Mouse (Mus musculus) limb, embryonic 11.5 days (tissue): ENCODE results near the gene Vsnl1. TPM values are rescaled to one million over a fixed set of nuclear protein-coding genes. Genes with fewer than 3 reads are reported as not detected.

Experiments
- ATAC-seq: fragments of 200-750 bp; cut with Nextera tagmentation; 2 replicates; pipeline ENCODE4 v1.8.0; 2017; ENCODE audit warnings: low read depth; ENCODE audit not compliant: insufficient number of reproducible peaks, low FRiP score, low TSS enrichment
- DNase-seq: peaks from one replicate; pipeline ENCODE4 v3.0.0-alpha.2; 2015; ENCODE audit warnings: low spot score
- H3K27ac ChIP-seq: fragments of 300-500 bp; sonication (generic); replicated peaks from 2 replicates; pipeline ENCODE4 v1.5.1; 2014; ENCODE audit warnings: low read depth, mild to moderate bottlenecking, low read length
- H3K27me3 ChIP-seq: fragments of 300-500 bp; sonication (generic); 2 replicates; pipeline ENCODE4 v1.6.1; 2014; ENCODE audit warnings: mild to moderate bottlenecking, low read length, mixed read lengths; ENCODE audit not compliant: control insufficient read depth, insufficient read depth
- H3K36me3 ChIP-seq: fragments of 300-500 bp; sonication (generic); 2 replicates; pipeline ENCODE4 v1.6.1; 2014; ENCODE audit warnings: mild to moderate bottlenecking, low read length, moderate library complexity, mixed read lengths; ENCODE audit not compliant: control insufficient read depth, insufficient read depth
- H3K4me1 ChIP-seq: fragments of 300-500 bp; sonication (generic); 2 replicates; pipeline ENCODE4 v1.6.1; 2014; ENCODE audit warnings: low read length, mixed read lengths; ENCODE audit not compliant: control insufficient read depth, insufficient read depth
- H3K4me2 ChIP-seq: fragments of 300-500 bp; sonication (generic); 2 replicates; pipeline ENCODE4 v1.6.1; 2014; ENCODE audit warnings: low read depth, mild to moderate bottlenecking, moderate library complexity; ENCODE audit not compliant: severe bottlenecking
- H3K4me3 ChIP-seq: fragments of 300-500 bp; sonication (generic); 2 replicates; pipeline ENCODE4 v1.5.1; 2014; ENCODE audit warnings: low read depth, low read length
- H3K9ac ChIP-seq: fragments of 300-500 bp; sonication (generic); 2 replicates; pipeline ENCODE4 v1.6.1; 2014; ENCODE audit warnings: mild to moderate bottlenecking, low read length
- H3K9me3 ChIP-seq: fragments of 300-500 bp; sonication (generic); 2 replicates; pipeline ENCODE4 v1.6.1; 2016; ENCODE audit warnings: low read length; ENCODE audit not compliant: control insufficient read depth
- WGBS: fragments of 180-500 bp; shearing (Covaris S2); extraction: QIAGEN DNeasy Blood & Tissue Kit; methylation state at CpG from one replicate; pipeline ENCODE4 v1.1.7; 2014; 5-methylcytosine and 5-hydroxymethylcytosine counted together
- polyA plus RNA-seq: library from polyadenylated mRNA; unstranded; fragments of >200 nt; fragmentation: Nextera tagmentation; extraction: Ambion mirVana; gene quantifications from 2 replicates; pipeline ENCODE4 v1.2.1, GENCODE M21; 2014

The Vsnl1 gene
- polyA plus RNA-seq, 1 experiment from 2014 or later: 0.28 TPM

GRCm38 (mm10) chr12:11326483-11326882 is 109.9 kb downstream of the Vsnl1 start:
- no peaks in the 10 kb centered on the region for H3K36me3 ChIP-seq
- H3K4me2 ChIP-seq: no peak overlapping the region
- WGBS: 94% methylated on average over 3 of the region's 3 CpGs
- H3K4me1 ChIP-seq: no peaks in the 10 kb centered on the region
- no peaks in the 10 kb centered on the region for H3K9me3 ChIP-seq
- no peak overlapping the region for H3K4me3 ChIP-seq
- no peak for DNase-seq
- no peak overlapping the region for H3K27ac ChIP-seq
- H3K9ac ChIP-seq: no peak overlapping the region
- H3K27me3 ChIP-seq: no peaks in the 10 kb centered on the region
- ATAC-seq: no peak

- H3K9me3 ChIP-seq: no peaks in the 10 kb centered on the region
- no peaks in the 10 kb centered on the region for H3K36me3 ChIP-seq
- no peak overlapping the region for H3K9ac ChIP-seq
- H3K4me1 ChIP-seq: no peaks in the 10 kb centered on the region
- DNase-seq (no peak), ATAC-seq (no peak)
- H3K27ac ChIP-seq: no peak overlapping the region
- no peak overlapping the region for H3K4me3 ChIP-seq
- no peak overlapping the region for H3K4me2 ChIP-seq
- H3K27me3 ChIP-seq: no peaks in the 10 kb centered on the region
- 57% methylated on average over 4 of the region's 4 CpGs for WGBS
Measured at GRCm38 (mm10) chr12:11324480-11324879, 111.9 kb downstream of the Vsnl1 start.

GRCm38 (mm10) chr12:11317671-11318070 is 118.7 kb downstream of the Vsnl1 start:
- ATAC-seq: no peak
- whole genome bisulfite sequencing: 78% methylated on average over 6 of the region's 6 CpGs
- Histone ChIP-seq H3K9me3 (no peaks in the 10 kb centered on the region), H3K36me3 (peaks cover 8% of the 10 kb centered on the region), H3K4me2 (no peak overlapping the region), H3K4me1 (no peaks in the 10 kb centered on the region), H3K4me3 (no peak overlapping the region), H3K9ac (no peak overlapping the region), H3K27ac (no peak overlapping the region), H3K27me3 (no peaks in the 10 kb centered on the region)
- DNase-seq: no peak

- DNase-seq (no peak), ATAC-seq (no peak)
- WGBS: 85% methylated on average over 1 of the region's 1 CpGs
- H3K27ac ChIP-seq: no peak overlapping the region
- H3K36me3 ChIP-seq: peaks cover 8% of the 10 kb centered on the region
- no peak overlapping the region for H3K4me3 ChIP-seq
- H3K9me3 ChIP-seq: no peaks in the 10 kb centered on the region
- no peak overlapping the region for H3K9ac ChIP-seq
- no peaks in the 10 kb centered on the region for H3K27me3 ChIP-seq
- H3K4me2 ChIP-seq: no peak overlapping the region
- no peaks in the 10 kb centered on the region for H3K4me1 ChIP-seq
Measured at GRCm38 (mm10) chr12:11313840-11314239, 122.6 kb downstream of the Vsnl1 start.

GRCm38 (mm10) chr12:11311106-11311505 is 125.3 kb downstream of the Vsnl1 start:
- no peak for DNase-seq
- Histone ChIP-seq H3K9me3 (no peaks in the 10 kb centered on the region), H3K9ac (no peak overlapping the region), H3K4me2 (no peak overlapping the region), H3K27ac (no peak overlapping the region), H3K4me1 (no peaks in the 10 kb centered on the region), H3K27me3 (no peaks in the 10 kb centered on the region), H3K36me3 (peaks cover 7% of the 10 kb centered on the region), H3K4me3 (no peak overlapping the region)
- WGBS: 94% methylated on average over 2 of the region's 2 CpGs
- no peak for ATAC-seq

GRCm38 (mm10) chr12:11306753-11307645 is 129.4 kb downstream of the Vsnl1 start:
- Histone ChIP-seq H3K4me3 (no peak overlapping the region), H3K9ac (no peak overlapping the region), H3K27me3 (no peaks in the 10 kb centered on the region), H3K36me3 (peaks cover 8% of the 10 kb centered on the region; the same call in 1 of the 2 replicates), H3K9me3 (no peaks in the 10 kb centered on the region), H3K27ac (no peak overlapping the region), H3K4me2 (no peak overlapping the region), H3K4me1 (no peaks in the 10 kb centered on the region)
- 92% methylated on average over 8 of the region's 8 CpGs for WGBS
- ATAC-seq: no peak
- no peak for DNase-seq

- no peaks in the 10 kb centered on the region for H3K9me3 ChIP-seq
- H3K27me3 ChIP-seq: no peaks in the 10 kb centered on the region
- DNase-seq (no peak), ATAC-seq (no peak)
- H3K4me2 ChIP-seq: no peak overlapping the region
- H3K4me1 ChIP-seq: no peaks in the 10 kb centered on the region
- H3K9ac ChIP-seq: no peak overlapping the region
- H3K36me3 ChIP-seq: peaks cover 8% of the 10 kb centered on the region; the same call in 1 of the 2 replicates
- H3K27ac ChIP-seq: no peak overlapping the region
- 84% methylated on average over 1 of the region's 1 CpGs for WGBS
- no peak overlapping the region for H3K4me3 ChIP-seq
Measured at GRCm38 (mm10) chr12:11300858-11301257, 135.6 kb downstream of the Vsnl1 start.

GRCm38 (mm10) chr12:11286382-11286781 is 150.0 kb downstream of the Vsnl1 start:
- no peak for ATAC-seq
- Histone ChIP-seq H3K36me3 (peaks cover 7% of the 10 kb centered on the region), H3K27me3 (no peaks in the 10 kb centered on the region), H3K4me1 (no peaks in the 10 kb centered on the region), H3K9ac (no peak overlapping the region), H3K9me3 (no peaks in the 10 kb centered on the region), H3K4me2 (no peak overlapping the region), H3K27ac (no peak overlapping the region), H3K4me3 (no peak overlapping the region)
- WGBS: 86% methylated on average over 2 of the region's 2 CpGs
- no peak for DNase-seq
